Mouse (Mus musculus): Measurements from ENCODE around the gene Foxp3. TPM values are rescaled to one million over a fixed set of nuclear protein-coding genes. Genes with fewer than 3 reads are reported as not detected.

The Foxp3 gene
- polyA plus RNA-seq (2016; fragmentation: Nextera tagmentation; extraction: Ambion mirVana), result 0.09 TPM in 2 replicates

DNA sequence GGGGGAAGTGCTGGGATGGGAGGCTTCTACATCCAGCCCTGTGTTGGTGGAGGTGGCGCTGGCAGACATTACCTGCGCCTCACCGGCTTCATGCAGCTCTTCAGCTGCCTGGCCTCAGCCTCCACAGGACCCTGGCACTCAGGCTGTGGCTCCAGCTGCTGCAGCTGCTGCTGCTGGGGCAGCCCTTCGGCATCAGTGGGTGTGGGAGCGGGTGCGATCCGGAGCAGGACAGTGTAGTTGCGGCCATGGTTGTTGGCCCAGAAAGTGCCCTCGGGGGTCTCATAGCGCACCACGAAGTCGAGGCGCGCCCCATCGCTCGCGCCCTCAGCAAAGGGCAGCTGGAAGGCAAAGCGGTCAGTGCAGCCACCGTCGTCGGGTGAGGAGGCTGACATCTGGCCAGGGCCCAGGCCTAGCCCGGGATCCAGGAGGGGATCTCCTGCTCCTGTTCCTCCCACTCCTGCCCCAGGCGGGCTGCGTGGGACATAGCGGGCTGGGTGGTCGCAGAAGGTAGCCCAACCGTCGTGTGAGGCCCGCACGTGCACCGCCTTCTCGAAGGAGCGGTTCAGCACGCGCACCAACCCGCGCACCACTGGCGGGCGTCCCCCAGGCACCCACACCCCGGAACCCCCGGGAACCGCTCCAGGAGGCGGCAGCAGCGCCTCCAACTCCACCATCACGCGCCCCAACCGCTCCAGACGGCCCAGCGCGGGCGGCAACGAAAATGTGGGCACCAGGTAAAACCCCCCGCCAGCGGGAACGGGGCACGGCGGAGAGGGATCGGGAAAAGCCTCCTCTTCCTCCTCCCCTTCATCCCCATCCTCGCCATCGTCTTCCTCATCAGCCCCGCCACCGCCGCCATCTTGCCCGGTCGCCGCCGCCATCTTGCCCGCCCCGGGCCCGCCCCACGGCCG lies at the start of gene Foxp3:
TSS of gene Foxp3 (plus strand) at position 469 of the 911 bp plus-strand sequence.
- peaks cover 20% of the 10 kb centered on the region for H3K4me1 ChIP-seq
- H3K4me3 ChIP-seq, result peak within 1 kb of the TSS; percentile 66
- no peaks in the 10 kb centered on the region for H3K36me3 ChIP-seq (replicated peaks)
- DNase-seq (ENCODE audit: extremely low spot score, low spot score), result peak; percentile 16
- H3K27ac ChIP-seq, result peak within 1 kb of the TSS; percentile 95
- H3K27me3 ChIP-seq (ENCODE audit: poor library complexity, severe bottlenecking), result no peaks in the 10 kb centered on the region
- WGBS, result 38% methylated on average over 69 of the region's 72 CpGs
- peaks cover 11% of the 10 kb centered on the region; the same call in 1 of the 2 replicates for H3K9me3 ChIP-seq

GRCm38 (mm10) chrX:7524961-7525360 lies 48.5 kb upstream of the Foxp3 start:
- Histone ChIP-seq H3K4me1 (peaks cover 18% of the 10 kb centered on the region), H3K27ac (peak overlapping the region; percentile 35; the same call in 1 of the 2 replicates), H3K27me3 (ENCODE audit: poor library complexity, severe bottlenecking) (no peaks in the 10 kb centered on the region), H3K9me3 (no peaks in the 10 kb centered on the region), H3K4me3 (no peak overlapping the region), H3K36me3 (replicated peaks) (no peaks in the 10 kb centered on the region)
- 25% methylated on average over 3 of the region's 3 CpGs for WGBS
- no peak for DNase-seq (ENCODE audit: extremely low spot score, low spot score)

GRCm38 (mm10) chrX:7553474-7553873 lies 20.0 kb upstream of the Foxp3 start:
- no peaks in the 10 kb centered on the region for H3K36me3 ChIP-seq (replicated peaks)
- H3K27me3 ChIP-seq (ENCODE audit: poor library complexity, severe bottlenecking), result no peaks in the 10 kb centered on the region
- no peak for DNase-seq (ENCODE audit: extremely low spot score, low spot score)
- 93% methylated on average over 4 of the region's 4 CpGs for WGBS
- H3K9me3 ChIP-seq, result no peaks in the 10 kb centered on the region
- H3K27ac ChIP-seq, result no peak overlapping the region
- peaks cover 4% of the 10 kb centered on the region; the same call in 1 of the 2 replicates for H3K4me1 ChIP-seq
- no peak overlapping the region for H3K4me3 ChIP-seq

- WGBS, result 27% methylated on average over 2 of the region's 2 CpGs
- Histone ChIP-seq H3K4me1 (no peaks in the 10 kb centered on the region), H3K9me3 (no peaks in the 10 kb centered on the region; the same call in 1 of the 2 replicates), H3K36me3 (replicated peaks) (peaks cover 10% of the 10 kb centered on the region; the same call in 1 of the 2 replicates), H3K27me3 (ENCODE audit: poor library complexity, severe bottlenecking) (no peaks in the 10 kb centered on the region), H3K27ac (no peak overlapping the region), H3K4me3 (no peak overlapping the region)
- DNase-seq (ENCODE audit: extremely low spot score, low spot score), result no peak
Observed at GRCm38 (mm10) chrX:7563076-7563475, 10.4 kb upstream of the Foxp3 start.

- Histone ChIP-seq H3K4me1 (peaks cover 4% of the 10 kb centered on the region; the same call in 1 of the 2 replicates), H3K4me3 (no peak overlapping the region), H3K27me3 (ENCODE audit: poor library complexity, severe bottlenecking) (no peaks in the 10 kb centered on the region), H3K9me3 (no peaks in the 10 kb centered on the region), H3K36me3 (replicated peaks) (no peaks in the 10 kb centered on the region), H3K27ac (no peak overlapping the region)
- WGBS, result 88% methylated on average over 6 of the region's 6 CpGs
- no peak for DNase-seq (ENCODE audit: extremely low spot score, low spot score)
Observed at GRCm38 (mm10) chrX:7566352-7566751, 7.1 kb upstream of the Foxp3 start.

GRCm38 (mm10) chrX:7567491-7567890 lies 6.0 kb upstream of the Foxp3 start:
- Histone ChIP-seq H3K4me3 (no peak overlapping the region), H3K27ac (no peak overlapping the region), H3K27me3 (ENCODE audit: poor library complexity, severe bottlenecking) (no peaks in the 10 kb centered on the region), H3K9me3 (no peaks in the 10 kb centered on the region), H3K36me3 (replicated peaks) (no peaks in the 10 kb centered on the region), H3K4me1 (peaks cover 7% of the 10 kb centered on the region)
- WGBS, result 77% methylated on average over 9 of the region's 9 CpGs
- no peak for DNase-seq (ENCODE audit: extremely low spot score, low spot score)

DNA sequence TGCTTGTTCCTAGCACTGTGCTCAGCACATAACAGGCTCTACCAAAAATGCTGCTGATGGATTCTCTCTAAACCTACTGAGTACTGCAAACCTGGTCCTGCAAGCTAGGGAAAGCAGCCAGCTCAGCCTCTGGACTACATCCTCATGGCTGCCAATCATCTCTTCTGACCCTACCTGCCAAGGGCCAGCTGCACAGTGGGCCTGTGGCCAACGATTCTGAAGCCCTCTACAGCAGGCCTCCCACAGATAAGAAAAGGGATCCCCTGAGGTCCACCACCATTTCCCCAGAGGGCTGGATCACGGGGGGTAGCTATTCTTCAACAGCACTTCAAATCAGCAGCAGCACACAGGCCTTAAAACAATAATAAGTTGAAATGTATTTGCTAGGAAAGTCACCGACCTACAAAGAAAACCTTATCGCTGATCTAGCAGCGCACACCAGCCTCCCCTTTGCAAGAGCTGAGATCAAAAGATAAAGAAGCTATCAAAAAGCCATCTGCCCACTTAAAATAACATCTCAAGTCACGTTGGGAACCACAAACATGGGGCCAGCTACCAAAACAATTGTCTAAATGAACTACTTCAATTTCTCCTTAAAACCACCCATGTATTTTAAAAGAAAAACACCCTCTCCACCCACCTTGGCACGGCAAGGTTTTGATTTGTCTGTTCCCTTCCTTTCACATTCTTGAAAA lies 2.8 kb upstream of the Foxp3 start:
- H3K9me3 ChIP-seq, result peaks cover 11% of the 10 kb centered on the region; the same call in 1 of the 2 replicates
- H3K36me3 ChIP-seq (replicated peaks), result no peaks in the 10 kb centered on the region
- DNase-seq (ENCODE audit: extremely low spot score, low spot score), result no peak
- peaks cover 20% of the 10 kb centered on the region for H3K4me1 ChIP-seq
- 75% methylated on average over 7 of the region's 7 CpGs for WGBS
- H3K27ac ChIP-seq, result no peak overlapping the region
- no peak overlapping the region for H3K4me3 ChIP-seq
- H3K27me3 ChIP-seq (ENCODE audit: poor library complexity, severe bottlenecking), result no peaks in the 10 kb centered on the region

DNA sequence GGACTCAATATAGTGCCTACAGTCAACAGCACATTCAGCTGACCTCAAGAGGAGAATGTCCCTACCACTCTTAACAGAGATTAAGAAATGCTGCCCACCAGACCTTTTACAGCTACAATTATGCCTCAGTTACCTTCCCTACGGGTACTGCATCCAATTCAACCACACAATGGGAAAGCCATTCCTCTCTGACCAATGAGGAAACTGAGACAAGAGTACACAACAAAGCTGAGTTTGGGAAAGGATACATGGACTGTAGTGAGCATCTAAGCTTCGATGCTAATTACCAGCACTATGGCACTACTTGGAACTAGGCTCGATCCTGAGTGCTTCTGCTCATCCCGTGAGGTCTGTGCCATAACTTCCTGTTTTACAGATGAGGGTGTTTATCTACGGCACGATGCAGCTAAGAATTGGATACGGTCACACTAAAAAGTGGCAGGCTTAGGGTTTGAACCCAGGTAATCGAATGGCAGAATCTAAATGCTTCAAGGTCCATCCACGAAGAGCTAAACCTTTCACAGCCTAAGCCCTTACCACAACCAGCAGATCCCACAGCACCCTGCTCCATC lies 1.8 kb upstream of the Foxp3 start:
- DNase-seq (ENCODE audit: extremely low spot score, low spot score), result no peak
- Histone ChIP-seq H3K4me3 (no peak overlapping the region), H3K36me3 (replicated peaks) (no peaks in the 10 kb centered on the region), H3K4me1 (peaks cover 20% of the 10 kb centered on the region), H3K27ac (no peak overlapping the region), H3K27me3 (ENCODE audit: poor library complexity, severe bottlenecking) (no peaks in the 10 kb centered on the region), H3K9me3 (peaks cover 11% of the 10 kb centered on the region; the same call in 1 of the 2 replicates)
- 95% methylated on average over 9 of the region's 9 CpGs for WGBS

DNA sequence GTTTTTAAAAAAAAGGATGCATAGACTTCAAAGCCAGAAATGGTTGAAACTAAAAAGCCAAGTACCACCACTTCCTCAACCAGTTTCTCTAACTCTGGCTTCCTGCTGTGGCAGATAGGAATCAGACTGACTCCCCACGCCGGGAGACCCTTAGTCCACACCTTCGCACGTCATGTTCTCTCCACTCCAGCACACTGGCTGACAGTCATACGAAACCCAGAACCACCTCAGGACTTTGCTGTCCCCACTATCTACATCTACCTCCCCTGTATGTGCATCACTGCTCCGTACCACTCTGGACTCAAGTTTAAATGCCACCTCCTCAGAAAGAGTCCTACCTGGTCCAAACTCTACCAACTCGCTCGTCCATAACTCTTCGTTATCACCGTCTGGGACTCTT lies 978 bp upstream of the Foxp3 start:
- Histone ChIP-seq H3K27ac (no peak overlapping the region), H3K4me1 (peaks cover 20% of the 10 kb centered on the region), H3K27me3 (ENCODE audit: poor library complexity, severe bottlenecking) (no peaks in the 10 kb centered on the region), H3K36me3 (replicated peaks) (no peaks in the 10 kb centered on the region), H3K9me3 (peaks cover 11% of the 10 kb centered on the region; the same call in 1 of the 2 replicates), H3K4me3 (peak overlapping the region; percentile 66; the same call in 1 of the 2 replicates)
- 90% methylated on average over 10 of the region's 10 CpGs for WGBS
- DNase-seq (ENCODE audit: extremely low spot score, low spot score), result no peak

GRCm38 (mm10) chrX:7574087-7574884 lies 842 bp downstream of the Foxp3 start, which contains the start of gene Ppp1r3f:
Ppp1r3f (minus strand) TSS chrX:7574283.
- Histone ChIP-seq H3K27ac (peak within 1 kb of the TSS; percentile 95), H3K4me1 (peaks cover 20% of the 10 kb centered on the region), H3K4me3 (peak within 1 kb of the TSS; percentile 66), H3K9me3 (peaks cover 11% of the 10 kb centered on the region; the same call in 1 of the 2 replicates), H3K27me3 (ENCODE audit: poor library complexity, severe bottlenecking) (no peaks in the 10 kb centered on the region), H3K36me3 (replicated peaks) (no peaks in the 10 kb centered on the region)
- 19% methylated on average over 65 of the region's 65 CpGs for WGBS
- peak; percentile 90 for DNase-seq (ENCODE audit: extremely low spot score, low spot score)

DNA sequence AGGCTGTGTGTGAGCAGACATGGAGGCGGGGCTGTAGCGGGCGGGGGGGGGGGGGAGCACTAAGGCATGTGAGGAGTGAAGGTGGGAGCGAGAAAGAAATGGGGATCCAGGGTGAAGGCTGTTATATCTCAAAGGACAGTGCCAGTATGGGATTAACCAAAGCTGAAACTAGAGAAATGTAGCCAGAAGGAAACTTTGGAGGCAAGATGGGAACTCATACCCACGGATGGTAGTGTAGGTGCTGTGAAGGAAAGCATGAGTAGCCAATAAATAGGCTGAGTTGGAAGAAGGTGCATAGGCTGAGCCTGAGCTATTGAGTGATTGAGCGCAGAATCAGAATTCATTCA lies 1.4 kb downstream of the Foxp3 start:
- H3K4me1 ChIP-seq, result peaks cover 20% of the 10 kb centered on the region
- H3K9me3 ChIP-seq, result peaks cover 11% of the 10 kb centered on the region; the same call in 1 of the 2 replicates
- H3K27me3 ChIP-seq (ENCODE audit: poor library complexity, severe bottlenecking), result no peaks in the 10 kb centered on the region
- no peaks in the 10 kb centered on the region for H3K36me3 ChIP-seq (replicated peaks)
- no peak for DNase-seq (ENCODE audit: extremely low spot score, low spot score)
- 33% methylated on average over 4 of the region's 6 CpGs for WGBS
- peak overlapping the region; percentile 95 for H3K27ac ChIP-seq
- peak overlapping the region; percentile 66 for H3K4me3 ChIP-seq

GRCm38 (mm10) chrX:7581151-7581550 lies 7.7 kb downstream of the Foxp3 start:
- Histone ChIP-seq H3K4me1 (no peaks in the 10 kb centered on the region), H3K36me3 (replicated peaks) (no peaks in the 10 kb centered on the region; the same call in 1 of the 2 replicates), H3K9me3 (no peaks in the 10 kb centered on the region), H3K4me3 (no peak overlapping the region), H3K27me3 (ENCODE audit: poor library complexity, severe bottlenecking) (no peaks in the 10 kb centered on the region), H3K27ac (no peak overlapping the region)
- 96% methylated on average over 2 of the region's 2 CpGs for WGBS
- DNase-seq (ENCODE audit: extremely low spot score, low spot score), result no peak
